Mouse (Mus musculus) CD4-positive, CD25-positive, alpha-beta regulatory T cell, adult 2 months (primary cell): Measurements from ENCODE around the gene Cd68.
A peak's percentile ranks its signal among the peaks of the same experiment; 100 is the strongest.

Experiments
- DNase-seq: peaks from one replicate; pipeline ENCODE4 v3.0.0-alpha.2; 2012; ENCODE audit warnings: low read depth, low spot score

Cd68 gene

GRCm38 (mm10) chr11:69695046-69695360 lies 29.1 kb upstream of the Cd68 start:
- no peak for DNase-seq

- DNase-seq = no peak
Measured at GRCm38 (mm10) chr11:69693421-69693965, 27.5 kb upstream of the Cd68 start.

- no peak for DNase-seq
Measured at GRCm38 (mm10) chr11:69692863-69693262, 26.9 kb upstream of the Cd68 start.

GRCm38 (mm10) chr11:69692196-69692811 lies 26.4 kb upstream of the Cd68 start:
- DNase-seq = no peak

- no peak for DNase-seq
Measured at GRCm38 (mm10) chr11:69689891-69690290, 23.9 kb upstream of the Cd68 start.

GRCm38 (mm10) chr11:69687061-69687460 lies 21.1 kb upstream of the Cd68 start:
- no peak for DNase-seq

- DNase-seq = no peak
Measured at GRCm38 (mm10) chr11:69686377-69686776, 20.4 kb upstream of the Cd68 start.

- no peak for DNase-seq
Measured at GRCm38 (mm10) chr11:69685526-69686148, 19.7 kb upstream of the Cd68 start, which contains the start of gene Tnfsf13. Tnfsf13 (minus strand) TSS chr11:69685784.

GRCm38 (mm10) chr11:69684936-69685335 lies 19.0 kb upstream of the Cd68 start:
- DNase-seq = no peak

GRCm38 (mm10) chr11:69684128-69684745 lies 18.3 kb upstream of the Cd68 start:
- DNase-seq = no peak

GRCm38 (mm10) chr11:69683576-69683975 lies 17.6 kb upstream of the Cd68 start:
- DNase-seq = no peak

GRCm38 (mm10) chr11:69682840-69683533 lies 17.0 kb upstream of the Cd68 start:
- DNase-seq = peak; percentile 93

- DNase-seq = no peak
Measured at GRCm38 (mm10) chr11:69682209-69682839, 16.4 kb upstream of the Cd68 start.

GRCm38 (mm10) chr11:69681314-69682208 lies 15.6 kb upstream of the Cd68 start, which contains the start of gene Senp3:
Senp3 (minus strand) TSS chr11:69682084.
- peak; percentile 100 for DNase-seq

- no peak for DNase-seq
Measured at GRCm38 (mm10) chr11:69680136-69680855, 14.3 kb upstream of the Cd68 start.

- DNase-seq = no peak
Measured at GRCm38 (mm10) chr11:69679144-69679543, 13.2 kb upstream of the Cd68 start.

GRCm38 (mm10) chr11:69672211-69672706 lies 6.3 kb upstream of the Cd68 start, which contains the start of gene Eif4a1:
Eif4a1 (minus strand) TSS chr11:69672423.
- DNase-seq = peak; percentile 100

GRCm38 (mm10) chr11:69671726-69672124 lies 5.8 kb upstream of the Cd68 start:
- no peak for DNase-seq
